Mouse (Mus musculus) limb, embryonic 12.5 days (tissue): ENCODE data around the gene Cbx6. TPM values are rescaled to one million over a fixed set of nuclear protein-coding genes. Genes with fewer than 3 reads are reported as not detected.

ENCODE experiments used
- ATAC-seq: fragments of 200-750 bp; cut with Nextera tagmentation; 2 replicates; pipeline ENCODE4 v1.8.0; 2017; ENCODE audit warnings: low read depth, moderate TSS enrichment; ENCODE audit not compliant: insufficient number of reproducible peaks, insufficient read depth, low FRiP score, low TSS enrichment
- H3K27ac ChIP-seq: fragments of 300-500 bp; sonication (generic); 2 replicates; pipeline ENCODE4 v1.5.1; 2016; ENCODE audit warnings: mild to moderate bottlenecking, moderate library complexity
- H3K27me3 ChIP-seq: fragments of 300-500 bp; sonication (generic); 2 replicates; pipeline ENCODE4 v1.6.1; 2016; ENCODE audit warnings: mild to moderate bottlenecking, moderate library complexity
- H3K36me3 ChIP-seq: fragments of 300-500 bp; sonication (generic); 2 replicates; pipeline ENCODE4 v1.6.1; 2016; ENCODE audit warnings: mild to moderate bottlenecking, moderate library complexity
- H3K4me1 ChIP-seq: fragments of 300-500 bp; sonication (generic); replicated peaks from 2 replicates; pipeline ENCODE4 v1.6.1; 2016
- H3K4me2 ChIP-seq: fragments of 300-500 bp; sonication (generic); 2 replicates; pipeline ENCODE4 v1.6.1; 2016; ENCODE audit warnings: mild to moderate bottlenecking, moderate library complexity
- H3K4me3 ChIP-seq: fragments of 300-500 bp; sonication (generic); replicated peaks from 2 replicates; pipeline ENCODE4 v1.5.1; 2016; ENCODE audit warnings: mild to moderate bottlenecking
- H3K9ac ChIP-seq: fragments of 300-500 bp; sonication (generic); replicated peaks from 2 replicates; pipeline ENCODE4 v1.6.1; 2016; ENCODE audit warnings: mild to moderate bottlenecking, moderate library complexity
- H3K9me3 ChIP-seq: fragments of 300-500 bp; sonication (generic); 2 replicates; pipeline ENCODE4 v1.6.1; 2016; ENCODE audit warnings: mild to moderate bottlenecking, moderate library complexity
- WGBS: fragments of 180-500 bp; shearing (Covaris S2); methylation state at CpG from one replicate; pipeline ENCODE4 v1.1.7; 2016; 5-methylcytosine and 5-hydroxymethylcytosine counted together
- polyA plus RNA-seq: library from polyadenylated mRNA; unstranded; fragments of >200 nt; fragmentation: Nextera tagmentation; extraction: Ambion mirVana; gene quantifications from 2 replicates; pipeline ENCODE4 v1.2.1, GENCODE M21; 2016

The Cbx6 gene
- polyA plus RNA-seq, 1 experiment from 2014 or later: 28.2 TPM

- no peak for ATAC-seq
- Histone ChIP-seq H3K27me3 (no peaks in the 10 kb centered on the region), H3K9me3 (no peaks in the 10 kb centered on the region), H3K4me2 (no peak overlapping the region), H3K9ac (no peak overlapping the region), H3K27ac (no peak overlapping the region), H3K4me1 (peaks cover 5% of the 10 kb centered on the region; the same call in 1 of the 2 replicates), H3K4me3 (no peak overlapping the region), H3K36me3 (no peaks in the 10 kb centered on the region)
- WGBS: 88% methylated on average over 9 of the region's 9 CpGs
Observed at GRCm38 (mm10) chr15:79859821-79860220, 25.3 kb upstream of the Cbx6 start.

GRCm38 (mm10) chr15:79858979-79859378, 24.5 kb upstream of the Cbx6 start:
- H3K4me1 ChIP-seq: peaks cover 5% of the 10 kb centered on the region; the same call in 1 of the 2 replicates

GRCm38 (mm10) chr15:79850143-79850542, 15.7 kb upstream of the Cbx6 start:
- Histone ChIP-seq H3K4me3 (no peak overlapping the region), H3K4me2 (no peak overlapping the region), H3K9ac (no peak overlapping the region), H3K9me3 (no peaks in the 10 kb centered on the region), H3K36me3 (no peaks in the 10 kb centered on the region), H3K27ac (no peak overlapping the region), H3K27me3 (no peaks in the 10 kb centered on the region), H3K4me1 (peaks cover 9% of the 10 kb centered on the region)
- no peak for ATAC-seq
- WGBS: 97% methylated on average over 2 of the region's 2 CpGs

More at GRCm38 (mm10) chr15:79858979-79859378, 24.5 kb upstream of the Cbx6 start:
- Histone ChIP-seq H3K27ac (no peak overlapping the region), H3K36me3 (no peaks in the 10 kb centered on the region), H3K27me3 (no peaks in the 10 kb centered on the region), H3K4me3 (no peak overlapping the region), H3K4me2 (no peak overlapping the region), H3K9me3 (no peaks in the 10 kb centered on the region), H3K9ac (no peak overlapping the region)
- no peak for ATAC-seq
- WGBS: 86% methylated on average over 5 of the region's 5 CpGs

- peaks cover 9% of the 10 kb centered on the region for H3K4me1 ChIP-seq
Observed at GRCm38 (mm10) chr15:79847100-79847499, 12.6 kb upstream of the Cbx6 start.

GRCm38 (mm10) chr15:79845986-79846385, 11.5 kb upstream of the Cbx6 start:
- 70% methylated on average over 4 of the region's 4 CpGs for WGBS
- ATAC-seq: no peak
- no peak overlapping the region for H3K27ac ChIP-seq
- H3K9ac ChIP-seq: no peak overlapping the region
- H3K36me3 ChIP-seq: no peaks in the 10 kb centered on the region
- H3K4me3 ChIP-seq: no peak overlapping the region
- H3K4me2 ChIP-seq: no peak overlapping the region
- H3K4me1 ChIP-seq: peaks cover 9% of the 10 kb centered on the region
- H3K27me3 ChIP-seq: no peaks in the 10 kb centered on the region
- no peaks in the 10 kb centered on the region for H3K9me3 ChIP-seq

More at GRCm38 (mm10) chr15:79847100-79847499, 12.6 kb upstream of the Cbx6 start:
- Histone ChIP-seq H3K9ac (0 out of 2 replicates have a peak overlapping the region, but pooled peaks have one; percentile 8), H3K36me3 (no peaks in the 10 kb centered on the region), H3K27me3 (no peaks in the 10 kb centered on the region), H3K27ac (no peak overlapping the region), H3K4me3 (no peak overlapping the region), H3K9me3 (no peaks in the 10 kb centered on the region), H3K4me2 (no peak overlapping the region)
- no peak for ATAC-seq
- WGBS: 19% methylated on average over 5 of the region's 5 CpGs

GRCm38 (mm10) chr15:79842985-79843384, 8.5 kb upstream of the Cbx6 start:
- Histone ChIP-seq H3K9me3 (no peaks in the 10 kb centered on the region), H3K9ac (no peak overlapping the region), H3K36me3 (no peaks in the 10 kb centered on the region), H3K27me3 (no peaks in the 10 kb centered on the region), H3K4me1 (peaks cover 9% of the 10 kb centered on the region), H3K27ac (no peak overlapping the region), H3K4me2 (no peak overlapping the region), H3K4me3 (no peak overlapping the region)
- 82% methylated on average over 3 of the region's 3 CpGs for WGBS
- no peak for ATAC-seq

- Histone ChIP-seq H3K27ac (no peak overlapping the region), H3K4me2 (no peak overlapping the region), H3K4me3 (no peak overlapping the region), H3K9me3 (no peaks in the 10 kb centered on the region), H3K36me3 (no peaks in the 10 kb centered on the region), H3K4me1 (0 out of 2 replicates have a peak, but pooled peaks cover 5% of the 10 kb centered on the region), H3K27me3 (no peaks in the 10 kb centered on the region), H3K9ac (no peak overlapping the region)
- no peak for ATAC-seq
- 66% methylated on average over 2 of the region's 2 CpGs for WGBS
Observed at GRCm38 (mm10) chr15:79840281-79840680, 5.8 kb upstream of the Cbx6 start.

GRCm38 (mm10) chr15:79834881-79835260, 383 bp upstream of the Cbx6 start:
- peak overlapping the region; percentile 55; the same call in 1 of the 2 replicates for H3K9ac ChIP-seq
- peaks cover 37% of the 10 kb centered on the region for H3K4me1 ChIP-seq

GRCm38 (mm10) chr15:79833251-79834050, 1.0 kb downstream of the Cbx6 start:
- Histone ChIP-seq H3K4me2 (peak overlapping the region; percentile 98), H3K27ac (peak overlapping the region; percentile 93), H3K4me3 (peak overlapping the region; percentile 77), H3K27me3 (no peaks in the 10 kb centered on the region), H3K9ac (peak overlapping the region; percentile 89), H3K9me3 (no peaks in the 10 kb centered on the region), H3K36me3 (peaks cover 14% of the 10 kb centered on the region), H3K4me1 (peaks cover 41% of the 10 kb centered on the region)
- ATAC-seq: no peak
- WGBS: under 1% methylated on average over 41 of the region's 41 CpGs

More at GRCm38 (mm10) chr15:79834881-79835260, 383 bp upstream of the Cbx6 start:
- H3K36me3 ChIP-seq: peaks cover 7% of the 10 kb centered on the region; the same call in 1 of the 2 replicates
- 61% methylated on average over 9 of the region's 9 CpGs for WGBS
- H3K9me3 ChIP-seq: no peaks in the 10 kb centered on the region
- H3K4me2 ChIP-seq: peak overlapping the region; percentile 98
- no peak for ATAC-seq
- H3K27me3 ChIP-seq: no peaks in the 10 kb centered on the region
- H3K27ac ChIP-seq: peak overlapping the region; percentile 93
- peak overlapping the region; percentile 77 for H3K4me3 ChIP-seq

GRCm38 (mm10) chr15:79832064-79832900, 2.2 kb downstream of the Cbx6 start:
- Histone ChIP-seq H3K4me1 (peaks cover 41% of the 10 kb centered on the region), H3K9me3 (no peaks in the 10 kb centered on the region), H3K4me2 (peak overlapping the region; percentile 98), H3K9ac (no peak overlapping the region), H3K4me3 (peak overlapping the region; percentile 77), H3K27ac (0 out of 2 replicates have a peak overlapping the region, but pooled peaks have one; percentile 93), H3K36me3 (peaks cover 26% of the 10 kb centered on the region), H3K27me3 (no peaks in the 10 kb centered on the region)
- 36% methylated on average over 18 of the region's 18 CpGs for WGBS
- no peak for ATAC-seq

GRCm38 (mm10) chr15:79830388-79830787, 4.1 kb downstream of the Cbx6 start:
- peaks cover 42% of the 10 kb centered on the region for H3K36me3 ChIP-seq
- no peak overlapping the region for H3K9ac ChIP-seq

More at GRCm38 (mm10) chr15:79830388-79830787, 4.1 kb downstream of the Cbx6 start:
- H3K4me3 ChIP-seq: no peak overlapping the region
- H3K4me2 ChIP-seq: no peak overlapping the region
- H3K27me3 ChIP-seq: no peaks in the 10 kb centered on the region
- no peak for ATAC-seq
- H3K9me3 ChIP-seq: no peaks in the 10 kb centered on the region
- 15% methylated on average over 4 of the region's 4 CpGs for WGBS
- H3K4me1 ChIP-seq: peaks cover 43% of the 10 kb centered on the region
- no peak overlapping the region for H3K27ac ChIP-seq
